Mouse (Mus musculus) CH12.LX (cell line): ENCODE measurements at regions not wholly inside any gene's neighbourhood (a gene's known extent, or its start where the extent isn't known, plus 50 kb on each side); places are given as distances from the start of the nearest gene placed in this dataset.

Source experiments
- DNase-seq: peaks from one replicate; pipeline ENCODE4 v3.0.0-alpha.2; 2013; ENCODE audit errors: extremely low read depth
- H3K27ac ChIP-seq: 2 replicates; pipeline ENCODE4 v1.5.1; 2012; ENCODE audit warnings: low read depth, mild to moderate bottlenecking, control low read depth, moderate library complexity; ENCODE audit not compliant: insufficient read depth
- H3K27me3 ChIP-seq: replicated peaks from 2 replicates; pipeline ENCODE3; 2012; ENCODE audit warnings: inconsistent platforms
- H3K36me3 ChIP-seq, 2 experiments: replicated peaks in 1 of 2; 2 replicates each; pipeline versions ENCODE3 to v1.6.1; 2012; ENCODE audit warnings: inconsistent platforms in 1 of 2, low read length in 1 of 2, mild to moderate bottlenecking in 1 of 2, mixed read lengths in 1 of 2, moderate library complexity in 1 of 2; ENCODE audit not compliant: control insufficient read depth in 1 of 2, insufficient read depth in 1 of 2
- H3K4me1 ChIP-seq, 2 experiments: 2 replicates each; pipeline ENCODE4 v1.6.1; 2012; ENCODE audit warnings: inconsistent platforms in 1 of 2, moderate library complexity in 1 of 2; ENCODE audit not compliant: insufficient read depth in 2 of 2, control insufficient read depth in 1 of 2
- H3K4me2 ChIP-seq: 2 replicates; pipeline ENCODE4 v1.6.1; 2012; ENCODE audit warnings: low read depth, mild to moderate bottlenecking, control low read depth; ENCODE audit not compliant: poor library complexity, insufficient read depth, severe bottlenecking
- H3K4me3 ChIP-seq, 3 experiments: fragments of 150-350 bp in 1 of 3; sonication (generic) in 1 of 3; replicated peaks in 1 of 3; 2 replicates each; pipeline versions ENCODE3 to v1.5.1; 2011 to 2012; ENCODE audit warnings: low read depth in 2 of 3, low read length in 2 of 3, mild to moderate bottlenecking in 2 of 3, moderate library complexity in 2 of 3, control low read depth in 1 of 3, improper control_type of control experiment in 1 of 3, inconsistent platforms in 1 of 3, mixed read lengths in 1 of 3; ENCODE audit not compliant: poor library complexity in 1 of 3
- H3K79me2 ChIP-seq: replicated peaks from 2 replicates; pipeline ENCODE4 v1.6.1; 2012; ENCODE audit warnings: mild to moderate bottlenecking, moderate library complexity; ENCODE audit not compliant: control insufficient read depth, poor library complexity, insufficient read depth, severe bottlenecking; ENCODE audit errors: extremely low read depth
- H3K9ac ChIP-seq: 2 replicates; pipeline ENCODE4 v1.6.1; 2012; ENCODE audit warnings: low read depth, mild to moderate bottlenecking, control low read depth, moderate library complexity; ENCODE audit not compliant: insufficient read depth
- H3K9me3 ChIP-seq: replicated peaks from 2 replicates; pipeline ENCODE3; 2012; ENCODE audit warnings: low read length, inconsistent platforms, mixed read lengths
- BHLHE40 ChIP-seq: IDR thresholded peaks from 2 replicates; pipeline ENCODE4 v1.6.1; 2011; ENCODE audit warnings: mild to moderate bottlenecking, low read depth, low read length, improper control_type of control experiment
- CHD2 ChIP-seq: IDR thresholded peaks from 2 replicates; pipeline ENCODE4 v1.6.1; 2011; ENCODE audit warnings: low read length, improper control_type of control experiment
- ELF1 ChIP-seq: IDR thresholded peaks from 2 replicates; pipeline ENCODE4 v1.6.1; 2014; ENCODE audit warnings: low read depth, mild to moderate bottlenecking, inconsistent platforms, low read length, improper control_type of control experiment
- GABPA ChIP-seq: IDR thresholded peaks from 2 replicates; pipeline ENCODE4 v1.6.1; 2012; ENCODE audit warnings: low read depth, low read length, improper control_type of control experiment, inconsistent platforms; ENCODE audit not compliant: insufficient replicate concordance
- IRF4 ChIP-seq: IDR thresholded peaks from 2 replicates; pipeline ENCODE4 v1.6.1; 2014; ENCODE audit warnings: low read depth, mild to moderate bottlenecking, inconsistent platforms, low read length, improper control_type of control experiment
- JUN ChIP-seq: IDR thresholded peaks from 2 replicates; pipeline ENCODE4 v1.6.1; 2011; ENCODE audit warnings: low read depth, mild to moderate bottlenecking, low read length, improper control_type of control experiment, moderate library complexity; ENCODE audit not compliant: insufficient read depth
- KAT2A ChIP-seq: IDR thresholded peaks from 2 replicates; pipeline ENCODE4 v1.6.1; 2012; ENCODE audit warnings: low read length, improper control_type of control experiment, inconsistent platforms; ENCODE audit not compliant: insufficient replicate concordance
- MAFK ChIP-seq: IDR thresholded peaks from 2 replicates; pipeline ENCODE4 v1.6.1; 2011; ENCODE audit warnings: low read length, improper control_type of control experiment; ENCODE audit not compliant: insufficient replicate concordance
- MEF2A ChIP-seq: IDR thresholded peaks from 2 replicates; pipeline ENCODE4 v1.6.1; 2014; ENCODE audit warnings: low read depth, mild to moderate bottlenecking, inconsistent platforms, low read length, improper control_type of control experiment, borderline replicate concordance
- POLR2A ChIP-seq: IDR thresholded peaks from 2 replicates; pipeline ENCODE4 v1.6.1; 2011; ENCODE audit warnings: low read depth, mild to moderate bottlenecking, improper control_type of control experiment, low read length
- RCOR1 ChIP-seq: conservative IDR thresholded peaks from 2 replicates; pipeline ENCODE4 v1.6.1; 2012; ENCODE audit warnings: low read depth, mild to moderate bottlenecking, inconsistent platforms, low read length, improper control_type of control experiment
- SIN3A ChIP-seq: IDR thresholded peaks from 2 replicates; pipeline ENCODE4 v1.6.1; 2012; ENCODE audit warnings: low read length, improper control_type of control experiment, inconsistent platforms
- SMC3 ChIP-seq: IDR thresholded peaks from 2 replicates; pipeline ENCODE4 v1.6.1; 2011; ENCODE audit warnings: low read depth, low read length, improper control_type of control experiment
- TBP ChIP-seq: conservative IDR thresholded peaks from 2 replicates; pipeline ENCODE4 v1.6.1; 2011; ENCODE audit warnings: low read depth, low read length, improper control_type of control experiment
- TCF12 ChIP-seq: IDR thresholded peaks from 2 replicates; pipeline ENCODE4 v1.6.1; 2014; ENCODE audit warnings: low read depth, mild to moderate bottlenecking, inconsistent platforms, low read length, improper control_type of control experiment
- UBTF ChIP-seq: IDR thresholded peaks from 2 replicates; pipeline ENCODE4 v1.6.1; 2012; ENCODE audit warnings: low read depth, mild to moderate bottlenecking, inconsistent platforms, low read length, improper control_type of control experiment, moderate library complexity
- USF2 ChIP-seq: conservative IDR thresholded peaks from 2 replicates; pipeline ENCODE4 v1.6.1; 2011; ENCODE audit warnings: low read depth, low read length, improper control_type of control experiment
- ZKSCAN1 ChIP-seq: IDR thresholded peaks from 2 replicates; pipeline ENCODE4 v1.6.1; 2012; ENCODE audit warnings: low read depth, inconsistent platforms, low read length, improper control_type of control experiment, borderline replicate concordance
- ZMIZ1 ChIP-seq: IDR thresholded peaks from 2 replicates; pipeline ENCODE4 v1.6.1; 2012; ENCODE audit warnings: low read depth, mild to moderate bottlenecking, inconsistent platforms, low read length, improper control_type of control experiment
- dilution Hi-C: fragments of 300-500 bp; cut with MboI; formaldehyde crosslinking; loops from 2 replicates; pipeline ENCODE4 v1.14.3; 2020; ENCODE audit warnings: low sequenced_read_pairs; ENCODE audit not compliant: extremely low pct_unique_long_range_greater_than_20kb, extremely low pct_ligation_motif_present
- in situ Hi-C: fragments of 300-500 bp; cut with MboI; formaldehyde crosslinking; loops from 3 replicates; pipeline ENCODE4 v1.14.3; 2019; ENCODE audit warnings: low sequenced_read_pairs, low pct_ligation_motif_present, low pct_unique_long_range_greater_than_20kb, mixed read lengths

DNA sequence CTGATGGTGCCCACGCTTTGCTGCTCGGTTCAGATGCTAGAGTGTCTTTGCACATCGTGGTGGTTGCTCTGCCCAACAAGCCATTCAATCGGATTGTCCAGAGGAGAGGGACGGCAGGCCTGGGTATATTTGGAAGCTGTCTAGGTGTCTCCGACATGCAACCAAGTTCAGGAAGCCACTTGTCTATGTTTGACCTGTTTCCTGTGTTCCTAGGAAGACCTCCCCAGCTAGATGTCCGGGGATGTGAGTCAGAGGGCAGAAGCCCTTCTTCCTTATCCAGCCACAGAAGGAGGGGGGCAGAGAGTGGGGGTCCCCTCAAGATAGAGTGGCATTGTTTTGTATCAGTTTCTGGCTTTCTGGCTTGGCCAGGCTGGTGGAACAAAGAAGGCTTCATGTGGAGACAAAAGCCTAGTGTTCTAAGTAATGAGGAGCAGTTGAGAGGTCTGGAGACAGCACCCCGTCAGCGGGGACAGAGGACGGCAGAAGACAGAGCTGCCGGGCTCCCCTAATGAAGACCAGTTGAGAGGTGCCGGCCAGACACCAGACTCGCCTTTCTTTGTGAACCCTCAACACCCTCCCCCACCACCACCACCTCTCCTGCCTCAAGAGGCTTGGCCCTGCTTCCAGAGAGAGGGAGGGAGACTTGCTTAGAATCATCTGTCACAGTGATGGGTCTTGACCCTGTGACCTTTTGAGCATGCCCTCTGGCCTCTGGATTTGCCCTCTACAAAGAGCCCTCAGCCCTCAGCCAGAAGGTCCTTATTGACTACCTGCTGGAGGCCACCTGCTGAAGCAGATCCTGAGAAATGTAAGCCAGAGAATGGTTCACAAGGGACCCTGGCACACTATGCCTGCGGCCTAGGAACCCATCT lies 207.6 kb upstream of the Tbx3 start:
- H3K27ac ChIP-seq = no peak overlapping the region
- no peaks in the 10 kb centered on the region for H3K27me3 ChIP-seq
- no peak overlapping the region for H3K4me3 ChIP-seq
- no peak for DNase-seq
- H3K4me1 ChIP-seq = no peaks in the 10 kb centered on the region
- no peaks in the 10 kb centered on the region for H3K36me3 ChIP-seq
- H3K79me2 ChIP-seq = no peaks in the 10 kb centered on the region
- in situ Hi-C loops (no loop called here), dilution Hi-C loops (no loop called here)
- TF ChIP-seq POLR2A (no peak), MAFK (no peak), JUN (no peak), GABPA (no peak), SMC3 (no peak), ZMIZ1 (no peak), TBP (no peak), KAT2A (no peak), TCF12 (no peak), IRF4 (no peak), CHD2 (no peak)
- H3K9me3 ChIP-seq = peaks cover 92% of the 10 kb centered on the region
- no peak overlapping the region for H3K4me2 ChIP-seq
- H3K9ac ChIP-seq = no peak overlapping the region

GRCm38 (mm10) chr5:119464553-119464952 lies 205.9 kb upstream of the Tbx3 start:
- H3K27ac ChIP-seq = no peak overlapping the region
- dilution Hi-C loops = no loop called here
- no peaks in the 10 kb centered on the region for H3K27me3 ChIP-seq
- in situ Hi-C loops = no loop called here
- no peak overlapping the region for H3K9ac ChIP-seq
- no peak overlapping the region for H3K4me3 ChIP-seq
- no peak for DNase-seq
- no peaks in the 10 kb centered on the region for H3K36me3 ChIP-seq
- H3K4me2 ChIP-seq = no peak overlapping the region
- H3K79me2 ChIP-seq = no peaks in the 10 kb centered on the region
- TF ChIP-seq RCOR1 (no peak), POLR2A (no peak), MEF2A (no peak), ZKSCAN1 (no peak), SIN3A (no peak), UBTF (no peak), USF2 (no peak), BHLHE40 (no peak), ELF1 (no peak)
- no peaks in the 10 kb centered on the region for H3K4me1 ChIP-seq
- peaks cover 94% of the 10 kb centered on the region for H3K9me3 ChIP-seq
